In genomic region chr4:107483556-107484220, GRCm38 (mm10) we compare ENCODE assay signal across 21 mouse cellular contexts. TPM values are rescaled to one million over a fixed set of nuclear protein-coding genes. Genes with fewer than 3 reads are reported as not detected.
DNase-seq lines count a peak whose midpoint lies in the region; ATAC-seq and TF ChIP-seq lines count a peak whose summit lies in the region.
"Had no signal": no experiment of that assay in that cellular context is flagged by ENCODE, and none has a peak within 500 bp of the region (broad histone marks: within the 10 kb centered on the region; RNA-seq: fewer than 3 reads in every experiment).

No protein-coding gene starts in this region.

- intact Hi-C loops in left cerebral cortex, postnatal 4 days (cut with DNase I) = no loop called here
- intact Hi-C loops in left cerebral cortex, postnatal 25 days (cut with DNase I) = no loop called here

- no peaks in the 10 kb centered on the region for H3K4me1 ChIP-seq in forebrain, postnatal 0 days (ENCODE audit: insufficient read depth)
- no peaks in the 10 kb centered on the region for H3K4me1 ChIP-seq in forebrain, embryonic 12.5 days

- H3K27me3 ChIP-seq in forebrain, postnatal 0 days (ENCODE audit: insufficient read depth, low read length) = no peaks in the 10 kb centered on the region
- no peaks in the 10 kb centered on the region for H3K27me3 ChIP-seq in forebrain, embryonic 12.5 days
- H3K27me3 ChIP-seq: Patski had no signal

- peak; percentile 65 to 71 for DNase-seq in cerebellum, postnatal 10 days
- no peak for DNase-seq in cerebellum, adult 9-10 months
- peak; percentile 42 for DNase-seq in cerebellum, postnatal 14 days
- DNase-seq in cerebellum, postnatal 36 days = no peak
- DNase-seq in forebrain, postnatal 0 days = no peak
- DNase-seq in left cerebral cortex, postnatal 4 days = peak; percentile 53
- DNase-seq in left cerebral cortex, postnatal 25 days (ENCODE audit: low spot score in 2 of 2) = no peak
- DNase-seq: adrenal gland, adult 2 months; adrenal gland, adult 8-10 months; adrenal gland, postnatal 10 days; adrenal gland, postnatal 14 days; adrenal gland, postnatal 25 days; adrenal gland, postnatal 36 days; B cell, adult 2 months; cerebellum, adult 11 months; cerebellum, adult 11-12 months had no signal

- no peaks in the 10 kb centered on the region for H3K9me3 ChIP-seq in forebrain, postnatal 0 days (ENCODE audit: low read length)
- no peaks in the 10 kb centered on the region for H3K9me3 ChIP-seq in forebrain, embryonic 12.5 days
- H3K9me3 ChIP-seq: G1E had no signal

- 86% methylated on average over 20 of the region's 20 CpGs for WGBS in forebrain, postnatal 0 days
- WGBS in forebrain, embryonic 12.5 days = 93% methylated on average over 20 of the region's 20 CpGs

- H3K9ac ChIP-seq in forebrain, postnatal 0 days = no peak overlapping the region
- H3K9ac ChIP-seq in forebrain, embryonic 12.5 days = no peak overlapping the region

- peak; percentile 20; the same call in 1 of the 2 replicates for ATAC-seq in forebrain, postnatal 0 days
- no peak for ATAC-seq in forebrain, embryonic 12.5 days (ENCODE audit: low FRiP score)
- ATAC-seq: activated CD4-positive, CD25-positive, alpha-beta regulatory T cell, adult 4 months; CD4-positive, CD25-positive, alpha-beta regulatory T cell, adult 4 months; Patski had no signal

- no peak overlapping the region for H3K4me2 ChIP-seq in forebrain, postnatal 0 days (ENCODE audit: low read depth)
- no peak overlapping the region for H3K4me2 ChIP-seq in forebrain, embryonic 12.5 days

- TF ChIP-seq CTCF in forebrain, postnatal 0 days (IDR thresholded peaks at IDR 0.05; ENCODE audit: low read depth) = no peak

- H3K4me3 ChIP-seq in forebrain, postnatal 0 days (ENCODE audit: low read depth, low read length) = no peak overlapping the region
- H3K4me3 ChIP-seq in forebrain, embryonic 12.5 days (replicated peaks) = no peak overlapping the region

- H3K36me3 ChIP-seq in forebrain, postnatal 0 days (ENCODE audit: insufficient read depth) = no peaks in the 10 kb centered on the region
- H3K36me3 ChIP-seq in forebrain, embryonic 12.5 days (replicated peaks) = no peaks in the 10 kb centered on the region
- H3K36me3 ChIP-seq: G1E had no signal

- no peak overlapping the region for H3K27ac ChIP-seq in forebrain, postnatal 0 days (ENCODE audit: low read depth, low read length)
- no peak overlapping the region for H3K27ac ChIP-seq in forebrain, embryonic 12.5 days

RNA-seq across cellular contexts. Expression of gene Glis1, which starts 49.3 kb away (rescaled TPM):
- 0.43 and 1.6 TPM in 2 replicates for total RNA-seq in forebrain, postnatal 0 days (2014; rRNA removed)
- 0.49 and 1.6 TPM in 2 replicates for polyA plus RNA-seq in forebrain, postnatal 0 days (2015; fragmentation: Nextera tagmentation; extraction: Ambion mirVana)
- polyA plus RNA-seq in forebrain, embryonic 12.5 days (2016; fragmentation: Nextera tagmentation; extraction: Ambion mirVana) = 3.4 and 3.8 TPM in 2 replicates
- 1 to 10 TPM; 1.9 to 3.6 TPM for total RNA-seq in left cerebral cortex, postnatal 4 days (2021)
- total RNA-seq in left cerebral cortex, postnatal 25 days (2021) = 1 to 10 TPM in 1 of 2 experiments, under 1 TPM in 1; 0.82 to 1.1 TPM
- polyA plus RNA-seq: activated CD4-positive, CD25-positive, alpha-beta regulatory T cell, adult 4 months; CD4-positive, CD25-positive, alpha-beta regulatory T cell, adult 4 months had no signal

Comparison
In these comparisons a context has a peak if more than half of its experiments do, and no peak if none do; other contexts are left out.
1. DNase-seq: peak in cerebellum, postnatal 10 days (2 of 2), cerebellum, postnatal 14 days (2 of 2) and left cerebral cortex, postnatal 4 days (single experiment); none in cerebellum, adult 9-10 months (single experiment), cerebellum, postnatal 36 days (0 of 2), forebrain, postnatal 0 days (single experiment) and left cerebral cortex, postnatal 25 days (0 of 2).